Mouse (Mus musculus): Measurements from ENCODE around the gene Ncstn.

Gene Ncstn

GRCm38 (mm10) chr1:172072604-172073003, 10.0 kb downstream of the Ncstn start:
- no peak for DNase-seq (ENCODE audit: extremely low spot score)

- no peak for DNase-seq (ENCODE audit: extremely low spot score)
Measured at GRCm38 (mm10) chr1:172071556-172071955, 11.0 kb downstream of the Ncstn start.

- no peak for DNase-seq (ENCODE audit: extremely low spot score)
Measured at GRCm38 (mm10) chr1:172070227-172070626, 12.4 kb downstream of the Ncstn start.

DNA sequence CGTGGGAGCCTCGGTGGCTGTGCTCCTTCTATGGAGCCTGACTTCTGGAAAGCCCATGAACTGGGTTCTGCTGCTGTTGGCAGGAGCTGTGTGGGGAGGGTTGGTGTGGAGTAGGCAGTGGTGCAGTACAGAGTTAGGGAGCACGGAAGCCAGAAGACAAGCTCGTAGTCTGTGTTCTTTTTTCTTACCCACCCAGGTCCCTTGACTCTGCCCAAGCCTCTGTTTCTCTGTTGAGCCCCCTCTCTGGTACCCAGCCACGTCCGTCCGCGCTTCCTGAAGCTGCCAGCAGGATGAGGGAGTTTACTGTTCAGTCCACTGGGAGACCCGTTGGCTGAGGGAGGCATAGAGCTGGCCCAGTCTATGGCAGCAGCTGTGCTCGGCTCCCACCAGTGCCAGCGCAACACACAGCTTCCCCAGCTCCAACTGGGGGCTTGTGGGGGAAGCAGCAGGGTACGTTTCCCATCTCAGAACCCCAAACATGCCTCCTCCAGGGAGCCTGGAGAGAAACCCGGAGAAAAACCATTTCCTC, 17.9 kb downstream of the Ncstn start:
- no peak for DNase-seq (ENCODE audit: extremely low spot score)

DNA sequence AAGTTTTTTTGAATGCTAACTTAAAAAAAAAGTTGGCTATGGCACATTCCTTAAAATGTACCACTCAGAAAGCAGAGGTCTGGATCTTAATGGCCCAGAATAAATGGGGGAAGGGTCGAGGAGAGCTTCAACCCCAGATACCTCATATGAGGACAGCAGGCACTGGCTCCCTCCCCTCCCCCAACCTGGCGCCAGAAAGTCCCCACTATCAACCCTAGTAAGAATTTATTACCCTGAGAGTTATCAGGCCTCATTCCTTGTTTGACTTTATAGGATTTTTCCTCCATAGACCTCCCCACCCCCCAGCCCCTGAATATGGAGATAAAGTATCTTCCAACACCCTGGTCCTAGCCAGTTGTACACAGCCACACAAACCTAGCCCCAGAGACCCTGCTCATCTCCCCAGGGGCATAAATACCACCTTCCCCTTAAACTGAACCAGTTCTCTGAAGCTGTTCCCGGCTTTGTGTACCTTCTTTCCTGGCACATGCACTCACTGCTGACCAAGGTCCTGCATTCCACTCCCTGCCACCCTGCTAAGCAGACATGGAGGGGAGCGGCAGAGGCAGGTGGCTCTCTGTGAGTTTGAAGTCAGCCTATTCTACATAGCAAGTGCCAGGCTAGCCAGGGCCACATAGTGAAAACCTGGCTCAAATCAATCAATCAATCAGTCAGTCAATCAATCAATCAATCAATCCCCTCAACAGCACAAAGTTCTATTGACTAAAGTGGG, 19.1 kb downstream of the Ncstn start:
- DNase-seq (ENCODE audit: extremely low spot score), result no peak

DNA sequence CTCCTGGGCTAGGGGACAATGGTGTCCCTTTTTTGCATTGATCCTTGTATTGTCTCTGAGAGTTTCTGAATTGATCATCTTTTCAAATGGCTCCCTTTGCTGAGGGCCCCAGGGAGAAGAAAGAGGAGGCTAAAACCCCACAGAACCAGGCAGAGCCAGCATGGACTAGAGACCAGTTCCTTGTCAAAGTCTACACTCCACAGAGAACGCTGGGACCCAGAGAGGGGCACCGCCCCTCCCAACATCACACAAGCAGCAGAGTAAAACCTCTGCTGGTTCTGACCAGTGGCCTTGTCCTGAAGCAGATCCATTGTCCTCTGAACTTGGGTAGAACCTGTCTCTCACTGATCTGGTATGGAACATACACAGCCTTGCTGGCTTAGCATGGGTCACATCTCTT, 20.5 kb downstream of the Ncstn start:
- DNase-seq (ENCODE audit: extremely low spot score), result no peak

DNA sequence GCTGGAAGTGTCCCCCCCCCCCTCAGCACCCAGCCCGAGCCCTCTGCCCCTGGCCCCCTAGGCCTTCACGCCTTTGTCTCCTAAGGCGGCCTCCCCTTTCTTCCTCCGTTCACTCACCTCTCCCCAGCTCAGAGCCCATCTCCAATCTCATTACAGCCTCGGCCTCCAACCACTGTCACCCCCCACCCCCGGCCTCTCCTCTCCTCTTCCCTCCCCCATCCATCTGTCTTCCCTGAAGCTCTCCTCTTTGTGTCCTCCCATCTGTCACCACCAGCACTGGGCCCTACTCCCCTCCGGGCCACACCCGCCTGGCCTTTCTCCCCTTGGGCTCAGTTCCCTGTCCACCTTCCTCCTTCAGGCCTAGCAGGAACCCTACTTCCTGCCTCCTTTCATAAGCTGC, 21.4 kb downstream of the Ncstn start:
- no peak for DNase-seq (ENCODE audit: extremely low spot score)

GRCm38 (mm10) chr1:172060659-172061058, 21.9 kb downstream of the Ncstn start:
- no peak for DNase-seq (ENCODE audit: extremely low spot score)

GRCm38 (mm10) chr1:172058874-172059273, 23.7 kb downstream of the Ncstn start:
- DNase-seq (ENCODE audit: extremely low spot score), result no peak

DNA sequence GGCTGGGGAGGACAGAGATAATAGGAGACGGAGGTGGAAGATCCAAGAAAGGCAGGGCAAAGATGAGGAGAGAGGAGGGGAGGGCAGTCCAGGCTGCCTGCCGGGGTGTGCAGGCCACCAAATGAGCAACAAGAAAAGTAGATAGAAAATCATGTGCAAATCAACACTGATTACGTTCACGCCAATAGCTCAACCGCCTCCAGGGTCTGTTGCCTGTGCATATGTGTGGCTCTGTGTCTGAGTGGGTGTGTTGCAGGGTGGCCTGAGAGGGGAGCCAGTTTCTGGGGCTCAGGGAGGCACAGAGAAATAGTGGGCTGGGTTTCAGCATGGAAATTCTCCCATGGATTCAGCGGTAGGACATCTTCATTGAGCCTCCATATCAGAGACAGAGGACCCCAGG, 24.3 kb downstream of the Ncstn start:
- no peak for DNase-seq (ENCODE audit: extremely low spot score)

DNA sequence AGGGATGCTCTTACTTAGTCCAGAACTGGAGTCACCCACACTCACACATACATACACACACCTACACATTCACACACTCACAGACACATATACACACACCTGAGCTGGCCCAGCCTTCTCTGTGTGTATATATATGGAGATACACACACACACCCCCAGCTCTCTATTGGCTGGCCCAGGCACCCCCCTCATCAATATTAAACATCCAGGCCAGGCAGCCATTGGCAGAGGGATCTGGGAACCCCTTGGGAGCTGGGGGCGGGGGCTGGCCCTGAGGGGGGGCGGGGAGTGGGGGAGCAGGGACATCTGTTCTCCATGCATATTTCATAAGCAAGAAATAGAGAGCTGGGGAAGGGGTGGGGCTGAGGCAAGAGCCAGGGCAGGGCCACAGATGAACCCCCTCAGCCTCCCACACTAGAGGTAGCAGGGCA, 25.1 kb downstream of the Ncstn start, which contains the start of gene Nhlh1:
Gene Nhlh1 (minus strand): TSS at position 83 of the 431 bp plus-strand sequence.
- DNase-seq (ENCODE audit: extremely low spot score), result no peak

DNA sequence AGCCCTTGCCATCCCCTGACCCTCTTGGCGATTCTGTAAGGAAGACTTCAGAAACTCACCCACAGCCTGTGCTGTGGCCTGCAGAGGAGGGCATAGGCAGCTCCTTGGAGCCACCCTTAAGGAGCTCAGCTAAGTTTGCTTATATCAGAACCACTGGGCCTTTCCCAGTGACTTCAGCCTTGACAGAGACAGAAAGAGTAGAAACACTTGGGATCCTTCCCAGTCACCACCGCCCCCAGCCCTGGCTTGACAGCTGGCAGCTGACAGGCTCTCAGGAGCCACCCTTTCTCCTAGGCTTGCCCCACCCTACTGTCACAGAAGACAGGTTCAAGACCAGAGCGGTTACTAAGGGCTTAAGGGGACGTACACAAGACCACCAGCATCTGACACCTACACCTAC, 26.3 kb downstream of the Ncstn start:
- no peak for DNase-seq (ENCODE audit: extremely low spot score)

- DNase-seq (ENCODE audit: extremely low spot score), result no peak
Measured at GRCm38 (mm10) chr1:172053541-172054440, 28.8 kb downstream of the Ncstn start.

DNA sequence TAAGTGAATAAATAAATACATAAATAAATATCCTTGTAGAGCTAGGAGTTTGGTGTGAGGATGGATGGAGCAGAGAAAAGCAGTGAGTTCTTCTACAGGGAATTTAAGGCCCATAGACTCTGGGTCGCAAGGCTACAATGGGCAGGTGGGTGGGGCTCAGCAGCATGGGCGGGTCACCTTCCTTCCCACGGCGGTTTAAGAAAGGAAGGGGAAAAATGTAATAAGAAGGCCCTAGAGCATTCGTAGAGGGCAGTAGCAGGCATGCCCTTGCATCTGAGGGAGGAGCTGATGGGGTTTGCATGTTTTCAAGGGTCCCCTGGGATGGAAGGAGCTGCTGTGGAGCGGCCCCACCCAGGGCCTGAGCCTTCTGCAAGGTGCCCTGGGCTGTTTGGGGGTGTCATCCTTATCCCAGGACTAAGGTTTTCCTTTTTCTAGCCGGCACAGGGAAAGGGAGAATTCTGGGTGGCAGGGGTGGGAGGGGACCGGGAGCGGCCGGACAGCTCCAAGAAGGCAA, 29.8 kb downstream of the Ncstn start:
- DNase-seq (ENCODE audit: extremely low spot score), result no peak

- no peak for DNase-seq (ENCODE audit: extremely low spot score)
Measured at GRCm38 (mm10) chr1:172049131-172049782, 33.3 kb downstream of the Ncstn start.

DNA sequence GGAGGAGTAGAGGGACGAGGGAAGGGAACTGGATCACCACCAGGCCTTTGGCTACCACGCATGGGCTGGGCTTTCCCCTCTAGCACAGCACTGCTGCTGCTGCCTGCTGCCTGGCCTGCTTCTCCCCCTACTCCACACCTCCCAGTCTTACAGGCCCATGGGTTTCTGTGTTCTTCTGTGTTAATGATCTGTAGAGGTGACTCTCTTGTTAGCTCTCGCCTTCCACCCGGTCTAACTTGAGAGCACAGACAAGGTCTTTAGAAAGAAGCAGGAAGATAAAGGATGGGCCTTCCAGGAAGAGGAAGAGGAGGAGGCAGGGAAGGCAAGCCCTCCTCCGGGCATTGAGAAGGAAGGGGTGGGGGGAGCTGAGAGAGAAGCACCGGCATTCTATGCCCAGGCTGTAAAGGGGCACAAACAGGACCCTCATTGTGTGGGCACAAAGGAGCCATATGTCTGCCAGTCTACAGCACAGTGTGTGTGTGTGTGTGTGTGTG, 34.3 kb downstream of the Ncstn start:
- DNase-seq (ENCODE audit: extremely low spot score), result no peak

GRCm38 (mm10) chr1:172046938-172047337, 35.7 kb downstream of the Ncstn start:
- peak; percentile 85 for DNase-seq (ENCODE audit: extremely low spot score)

DNA sequence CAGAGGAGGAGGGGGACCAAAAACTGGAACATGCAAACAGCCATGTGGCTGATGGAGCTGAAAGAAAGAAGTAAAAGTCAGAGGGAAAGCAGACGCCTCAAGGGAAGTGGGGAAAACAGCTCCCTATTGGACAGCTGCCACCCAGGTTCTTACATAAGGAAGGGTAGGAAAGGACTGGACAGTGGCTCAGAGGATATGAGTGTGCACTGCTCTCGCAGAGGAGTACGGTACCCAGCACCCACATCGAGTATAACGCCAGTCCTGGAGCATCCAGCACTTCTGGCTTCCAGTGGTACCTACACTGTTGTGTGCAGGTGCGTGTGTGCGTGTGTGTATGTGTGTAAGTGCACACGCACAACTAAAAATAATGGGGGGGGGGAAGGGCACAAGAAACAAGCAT, 36.2 kb downstream of the Ncstn start:
- DNase-seq (ENCODE audit: extremely low spot score), result no peak

DNA sequence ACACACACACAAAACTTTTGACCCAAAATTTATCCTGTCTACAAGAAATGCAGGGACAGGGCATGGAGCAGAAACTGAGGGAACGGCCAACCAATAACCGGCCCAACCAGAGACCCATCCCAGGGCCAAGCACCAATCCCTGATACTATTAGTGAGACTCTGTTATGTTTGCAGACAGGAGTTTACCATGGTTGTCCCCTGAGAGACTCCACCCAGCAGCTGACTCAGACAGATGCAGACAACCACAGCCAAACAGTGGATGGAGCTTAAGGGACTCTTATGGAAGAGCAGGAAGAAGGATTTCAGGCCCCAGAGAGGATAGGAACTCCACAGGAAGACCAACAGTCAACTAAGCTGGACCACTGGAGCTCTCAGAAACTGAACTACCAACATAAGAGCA, 52.7 kb downstream of the Ncstn start:
- no peak for DNase-seq (ENCODE audit: extremely low spot score)

DNA sequence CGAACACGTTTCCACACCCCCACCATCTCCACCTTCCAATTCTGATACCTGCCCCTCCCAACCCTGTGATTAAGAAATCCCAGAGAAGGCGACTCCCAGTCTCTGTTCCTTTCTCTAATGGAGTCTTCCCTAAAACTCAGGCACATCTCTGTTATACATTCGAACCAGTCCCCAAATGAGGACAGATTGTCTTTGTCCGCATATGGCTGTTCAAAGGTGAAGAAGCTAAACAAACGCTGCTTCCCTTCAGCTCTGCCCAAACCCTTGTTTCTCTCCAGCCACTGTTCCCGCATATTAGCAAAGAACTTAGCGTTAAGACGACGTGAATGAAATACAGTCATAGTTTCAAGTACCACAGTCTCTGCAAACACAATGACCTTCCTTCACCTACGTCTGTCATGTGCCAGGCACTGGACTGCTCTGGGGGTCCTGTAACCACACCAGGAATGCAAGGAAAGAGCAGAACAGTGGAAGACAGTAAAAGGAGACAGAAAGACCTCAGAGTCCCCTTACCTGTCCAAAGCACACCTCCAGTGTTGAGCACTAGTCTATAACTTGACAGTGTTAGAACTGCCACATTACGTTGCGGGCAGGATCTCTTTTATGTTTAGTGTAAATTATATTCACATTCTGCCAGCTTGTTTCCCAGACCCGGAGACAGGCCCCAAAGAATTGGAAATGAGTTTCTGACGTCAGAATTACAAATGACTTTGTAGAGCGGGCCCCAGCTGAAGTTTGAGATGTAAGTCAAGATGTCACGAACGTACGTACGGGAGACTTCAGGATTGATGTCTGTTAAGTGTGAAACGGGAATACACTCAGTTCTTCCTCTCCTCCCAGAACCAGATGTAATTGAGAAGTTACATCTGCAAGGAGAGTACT, 54.0 kb downstream of the Ncstn start, which contains the start of gene Vangl2:
Gene Vangl2 (minus strand): TSS at position 51 of the 882 bp plus-strand sequence.
- no peak for DNase-seq (ENCODE audit: extremely low spot score)

- no peak for DNase-seq (ENCODE audit: extremely low spot score)
Measured at GRCm38 (mm10) chr1:172027809-172028102, 54.8 kb downstream of the Ncstn start.

All from embryo, embryonic 9.5 days (tissue).